Mouse (Mus musculus) NIH3T3 (cell line): ENCODE measurements at regions not wholly inside any gene's neighbourhood (a gene's known extent, or its start where the extent isn't known, plus 50 kb on each side); places are given as distances from the start of the nearest gene placed in this dataset.

ENCODE experiments used
- DNase-seq: peaks from one replicate; pipeline ENCODE4 v3.0.0-alpha.2; 2012; ENCODE audit warnings: low read depth

GRCm38 (mm10) chr13:44038322-44038721, 253.7 kb downstream of the Cd83 start:
- no peak for DNase-seq

GRCm38 (mm10) chr13:44040640-44041039, 256.1 kb downstream of the Cd83 start:
- DNase-seq: no peak

- DNase-seq: no peak
These were observed 258.3 kb downstream of the Cd83 start for GRCm38 (mm10) chr13:44042730-44043493.

GRCm38 (mm10) chr13:44043494-44043885, 258.9 kb downstream of the Cd83 start:
- no peak for DNase-seq

- no peak for DNase-seq
These were observed 260.1 kb downstream of the Cd83 start for GRCm38 (mm10) chr13:44044546-44045216.

- DNase-seq: no peak
These were observed 261.9 kb downstream of the Cd83 start for GRCm38 (mm10) chr13:44046436-44046835.

- DNase-seq: no peak
These were observed 269.6 kb downstream of the Cd83 start for GRCm38 (mm10) chr13:44054157-44054556.

- no peak for DNase-seq
These were observed 271.3 kb downstream of the Cd83 start for GRCm38 (mm10) chr13:44055573-44056491.

- DNase-seq: no peak
These were observed 272.1 kb downstream of the Cd83 start for GRCm38 (mm10) chr13:44056716-44057115.

- DNase-seq: no peak
These were observed 273.0 kb downstream of the Cd83 start for GRCm38 (mm10) chr13:44057542-44057941.

GRCm38 (mm10) chr13:44058277-44058676, 273.7 kb downstream of the Cd83 start:
- no peak for DNase-seq

GRCm38 (mm10) chr13:44059436-44059835, 274.9 kb downstream of the Cd83 start:
- no peak for DNase-seq

GRCm38 (mm10) chr13:44061286-44061685, 276.7 kb downstream of the Cd83 start:
- no peak for DNase-seq

GRCm38 (mm10) chr13:44061721-44062300, 277.2 kb downstream of the Cd83 start:
- no peak for DNase-seq

- no peak for DNase-seq
These were observed 278.7 kb downstream of the Cd83 start for GRCm38 (mm10) chr13:44063317-44063716.

- DNase-seq: no peak
These were observed 279.5 kb downstream of the Cd83 start for GRCm38 (mm10) chr13:44064026-44064425.

- DNase-seq: no peak
These were observed 281.2 kb downstream of the Cd83 start for GRCm38 (mm10) chr13:44065741-44066185.

GRCm38 (mm10) chr13:44067244-44067643, 282.7 kb downstream of the Cd83 start:
- DNase-seq: no peak

- no peak for DNase-seq
These were observed 284.4 kb downstream of the Cd83 start for GRCm38 (mm10) chr13:44068951-44069350.

- no peak for DNase-seq
These were observed 288.5 kb downstream of the Cd83 start for GRCm38 (mm10) chr13:44073122-44073521.

GRCm38 (mm10) chr13:44074172-44074571, 289.6 kb downstream of the Cd83 start:
- DNase-seq: no peak

GRCm38 (mm10) chr13:44077022-44077421, 292.4 kb downstream of the Cd83 start:
- DNase-seq: no peak
